Mouse (Mus musculus) liver, embryonic 14.5 days (tissue): ENCODE results near the gene Tomm40. TPM values are rescaled to one million over a fixed set of nuclear protein-coding genes. Genes with fewer than 3 reads are reported as not detected.

Experiments
- ATAC-seq: fragments of 200-750 bp; cut with Nextera tagmentation; 2 replicates; pipeline ENCODE4 v1.8.0; 2017; ENCODE audit warnings: moderate number of reproducible peaks, mild to moderate bottlenecking, moderate library complexity; ENCODE audit not compliant: insufficient read depth
- DNase-seq, 3 experiments: peaks; one replicate each; pipeline ENCODE4 v3.0.0-alpha.2; 2012 to 2013; ENCODE audit warnings: low read depth in 3 of 3, low spot score in 3 of 3
- H3K27ac ChIP-seq: fragments of 300-500 bp; sonication (generic); 2 replicates; pipeline ENCODE4 v1.5.1; 2014; ENCODE audit warnings: moderate library complexity, mild to moderate bottlenecking, control low read depth, inconsistent platforms
- H3K27me3 ChIP-seq: fragments of 300-500 bp; sonication (generic); 2 replicates; pipeline ENCODE4 v1.6.1; 2014; ENCODE audit warnings: mild to moderate bottlenecking, low read length, moderate library complexity; ENCODE audit not compliant: control insufficient read depth, insufficient read depth
- H3K36me3 ChIP-seq: fragments of 300-500 bp; sonication (generic); replicated peaks from 2 replicates; pipeline ENCODE4 v1.6.1; 2014; ENCODE audit warnings: low read depth; ENCODE audit not compliant: control insufficient read depth, insufficient read depth
- H3K4me1 ChIP-seq, 2 experiments: fragments of 200-500 bp in 1 of 2; fragments of 300-500 bp in 1 of 2; sonication (generic) in 1 of 2; replicated peaks; 2 replicates each; pipeline ENCODE4 v1.6.1; 2012 to 2014; ENCODE audit warnings: antibody characterized with exemption in 1 of 2, inconsistent platforms in 1 of 2, low read length in 1 of 2; ENCODE audit not compliant: control insufficient read depth in 2 of 2, insufficient read depth in 2 of 2
- H3K4me2 ChIP-seq: fragments of 300-500 bp; sonication (generic); 2 replicates; pipeline ENCODE4 v1.6.1; 2014; ENCODE audit warnings: low read depth, mild to moderate bottlenecking, control low read depth, moderate library complexity
- H3K4me3 ChIP-seq, 2 experiments: fragments of 200-500 bp in 1 of 2; fragments of 300-500 bp in 1 of 2; sonication (generic) in 1 of 2; 2 replicates each; pipeline ENCODE4 v1.5.1; 2012 to 2014; ENCODE audit warnings: low read depth in 2 of 2, low read length in 2 of 2, mild to moderate bottlenecking in 2 of 2, control low read depth in 1 of 2, inconsistent platforms in 1 of 2, moderate library complexity in 1 of 2; ENCODE audit not compliant: insufficient read depth in 1 of 2
- H3K9ac ChIP-seq: fragments of 300-500 bp; sonication (generic); replicated peaks from 2 replicates; pipeline ENCODE4 v1.6.1; 2014; ENCODE audit warnings: mild to moderate bottlenecking, control low read depth, moderate library complexity
- H3K9me3 ChIP-seq: fragments of 300-500 bp; sonication (generic); 2 replicates; pipeline ENCODE4 v1.6.1; 2016; ENCODE audit warnings: low read length, mixed read lengths; ENCODE audit not compliant: control insufficient read depth
- CTCF ChIP-seq: IDR thresholded peaks from 2 replicates; pipeline ENCODE4 v1.5.1; 2016; ENCODE audit warnings: antibody characterized with exemption, low read depth, control low read depth
- EP300 ChIP-seq: IDR thresholded peaks from 2 replicates; pipeline ENCODE4 v1.6.1; 2016; ENCODE audit warnings: antibody characterized with exemption, low read depth
- WGBS: fragments of 180-500 bp; shearing (Covaris S2); extraction: QIAGEN DNeasy Blood & Tissue Kit; methylation state at CpG from one replicate; pipeline ENCODE4 v1.1.7; 2014; ENCODE audit not compliant: insufficient replicate concordance; 5-methylcytosine and 5-hydroxymethylcytosine counted together
- polyA plus RNA-seq, 2 experiments: library from polyadenylated mRNA; depleted of rRNA in 1 of 2; stranded (reverse) in 1 of 2; unstranded in 1 of 2; fragments of >200 nt; fragmentation: Nextera tagmentation in 1 of 2; extraction: Ambion mirVana in 1 of 2; gene quantifications; 2 replicates each; pipeline versions ENCODE4 v1.2.1 to v1.2.3; 2012 to 2014

Gene Tomm40
- polyA plus RNA-seq, 2 experiments: 57.3 to 58.2 TPM

- ATAC-seq (no peak), DNase-seq (no peak)
- H3K27me3 ChIP-seq: no peaks in the 10 kb centered on the region
- peak overlapping the region; percentile 62 to 68 for H3K4me3 ChIP-seq
- 2% methylated on average over 32 of the region's 32 CpGs for WGBS
- peak overlapping the region; percentile 69 for H3K9ac ChIP-seq
- peak overlapping the region; percentile 90 for H3K4me2 ChIP-seq
- peak overlapping the region; percentile 30 for H3K27ac ChIP-seq
- no peaks in the 10 kb centered on the region for H3K9me3 ChIP-seq
- peaks cover 24 to 31% of the 10 kb centered on the region in 2 experiments for H3K4me1 ChIP-seq
- no peak for TF ChIP-seq EP300
- TF ChIP-seq CTCF: no peak
- H3K36me3 ChIP-seq: no peaks in the 10 kb centered on the region
Observed at GRCm38 (mm10) chr7:19748219-19749195, 33.3 kb upstream of the Tomm40 start.

GRCm38 (mm10) chr7:19747420-19748218 is 32.4 kb upstream of the Tomm40 start:
- Histone ChIP-seq H3K4me2 (peak overlapping the region; percentile 90), H3K4me1 (peaks cover 24 to 31% of the 10 kb centered on the region in 2 experiments), H3K9me3 (no peaks in the 10 kb centered on the region), H3K4me3 (peak overlapping the region; percentile 62 to 68), H3K27ac (no peak overlapping the region), H3K9ac (no peak overlapping the region), H3K36me3 (no peaks in the 10 kb centered on the region), H3K27me3 (no peaks in the 10 kb centered on the region)
- DNase-seq (peak; percentile 41 to 65 (median 41)), ATAC-seq (no peak)
- TF ChIP-seq EP300 (no peak), CTCF (no peak)
- 8% methylated on average over 25 of the region's 25 CpGs for WGBS

- no peak overlapping the region for H3K27ac ChIP-seq
- 30% methylated on average over 6 of the region's 6 CpGs for WGBS
- no peaks in the 10 kb centered on the region for H3K36me3 ChIP-seq
- H3K9me3 ChIP-seq: no peaks in the 10 kb centered on the region
- DNase-seq: no peak
- peaks cover 30 to 33% of the 10 kb centered on the region in 2 experiments for H3K4me1 ChIP-seq
- ATAC-seq: no peak
- no peak overlapping the region for H3K9ac ChIP-seq
- H3K4me2 ChIP-seq: peak overlapping the region; percentile 90; the same call in 1 of the 2 replicates
- H3K27me3 ChIP-seq: no peaks in the 10 kb centered on the region
- no peak overlapping the region for H3K4me3 ChIP-seq
- TF ChIP-seq CTCF (no peak), EP300 (no peak)
Observed at GRCm38 (mm10) chr7:19746426-19747201, 31.4 kb upstream of the Tomm40 start.

GRCm38 (mm10) chr7:19745971-19746370 is 30.7 kb upstream of the Tomm40 start:
- Histone ChIP-seq H3K27me3 (no peaks in the 10 kb centered on the region), H3K27ac (no peak overlapping the region), H3K4me2 (no peak overlapping the region), H3K36me3 (no peaks in the 10 kb centered on the region), H3K4me3 (no peak overlapping the region), H3K4me1 (peaks cover 33 to 35% of the 10 kb centered on the region in 2 experiments), H3K9me3 (no peaks in the 10 kb centered on the region), H3K9ac (no peak overlapping the region)
- no peak for TF ChIP-seq EP300
- no peak for TF ChIP-seq CTCF
- ATAC-seq (no peak), DNase-seq (no peak)
- 71% methylated on average over 9 of the region's 10 CpGs for WGBS
